Mouse (Mus musculus) kidney, postnatal 0 days (tissue): Measurements from ENCODE around the gene Ddx39b. TPM values are rescaled to one million over a fixed set of nuclear protein-coding genes. Genes with fewer than 3 reads are reported as not detected.
A peak's percentile ranks its signal among the peaks of the same experiment; 100 is the strongest.

ENCODE experiments used
- ATAC-seq: fragments of 200-750 bp; cut with Nextera tagmentation; replicated peaks from 2 replicates; pipeline ENCODE4 v1.8.0; 2017; ENCODE audit warnings: low read depth, moderate number of reproducible peaks, moderate TSS enrichment, moderate library complexity; ENCODE audit not compliant: low FRiP score
- DNase-seq: peaks from one replicate; pipeline ENCODE4 v3.0.0-alpha.2; 2016; ENCODE audit warnings: low spot score
- H3K27ac ChIP-seq: fragments of 300-500 bp; sonication (generic); 2 replicates; pipeline ENCODE4 v1.5.1; 2014; ENCODE audit warnings: mild to moderate bottlenecking
- H3K27me3 ChIP-seq: fragments of 300-500 bp; sonication (generic); 2 replicates; pipeline ENCODE4 v1.6.1; 2014; ENCODE audit warnings: low read length, mixed read lengths; ENCODE audit not compliant: insufficient read depth
- H3K36me3 ChIP-seq: fragments of 300-500 bp; sonication (generic); 2 replicates; pipeline ENCODE4 v1.6.1; 2014; ENCODE audit warnings: low read length, mixed read lengths; ENCODE audit not compliant: insufficient read depth
- H3K4me1 ChIP-seq: fragments of 300-500 bp; sonication (generic); replicated peaks from 2 replicates; pipeline ENCODE4 v1.6.1; 2014; ENCODE audit warnings: antibody characterized with exemption, low read length, mixed read lengths; ENCODE audit not compliant: insufficient read depth
- H3K4me2 ChIP-seq: fragments of 300-500 bp; sonication (generic); 2 replicates; pipeline ENCODE4 v1.6.1; 2014; ENCODE audit warnings: mild to moderate bottlenecking, low read length, moderate library complexity, mixed read lengths
- H3K4me3 ChIP-seq: fragments of 300-500 bp; sonication (generic); replicated peaks from 2 replicates; pipeline ENCODE4 v1.5.1; 2014; ENCODE audit warnings: low read depth, low read length
- H3K9ac ChIP-seq: fragments of 300-500 bp; sonication (generic); 2 replicates; pipeline ENCODE4 v1.6.1; 2014; ENCODE audit warnings: low read depth, low read length
- H3K9me3 ChIP-seq: fragments of 300-500 bp; sonication (generic); replicated peaks from 2 replicates; pipeline ENCODE4 v1.6.1; 2016; ENCODE audit warnings: low read length, inconsistent platforms, mixed read lengths
- CTCF ChIP-seq: IDR thresholded peaks from 2 replicates; pipeline ENCODE4 v1.5.1; 2016; ENCODE audit warnings: antibody characterized with exemption, low read depth, mild to moderate bottlenecking, moderate library complexity
- WGBS: fragments of 180-500 bp; shearing (Covaris S2); extraction: QIAGEN DNeasy Blood & Tissue Kit; methylation state at CpG from one replicate; pipeline ENCODE4 v1.1.7; 2014; 5-methylcytosine and 5-hydroxymethylcytosine counted together
- polyA plus RNA-seq: library from polyadenylated mRNA; unstranded; fragments of >200 nt; fragmentation: Nextera tagmentation; extraction: Ambion mirVana; gene quantifications from 2 replicates; pipeline ENCODE4 v1.2.1, GENCODE M21; 2015

Ddx39b gene
- polyA plus RNA-seq, 1 experiment from 2014 or later: 303 TPM

DNA sequence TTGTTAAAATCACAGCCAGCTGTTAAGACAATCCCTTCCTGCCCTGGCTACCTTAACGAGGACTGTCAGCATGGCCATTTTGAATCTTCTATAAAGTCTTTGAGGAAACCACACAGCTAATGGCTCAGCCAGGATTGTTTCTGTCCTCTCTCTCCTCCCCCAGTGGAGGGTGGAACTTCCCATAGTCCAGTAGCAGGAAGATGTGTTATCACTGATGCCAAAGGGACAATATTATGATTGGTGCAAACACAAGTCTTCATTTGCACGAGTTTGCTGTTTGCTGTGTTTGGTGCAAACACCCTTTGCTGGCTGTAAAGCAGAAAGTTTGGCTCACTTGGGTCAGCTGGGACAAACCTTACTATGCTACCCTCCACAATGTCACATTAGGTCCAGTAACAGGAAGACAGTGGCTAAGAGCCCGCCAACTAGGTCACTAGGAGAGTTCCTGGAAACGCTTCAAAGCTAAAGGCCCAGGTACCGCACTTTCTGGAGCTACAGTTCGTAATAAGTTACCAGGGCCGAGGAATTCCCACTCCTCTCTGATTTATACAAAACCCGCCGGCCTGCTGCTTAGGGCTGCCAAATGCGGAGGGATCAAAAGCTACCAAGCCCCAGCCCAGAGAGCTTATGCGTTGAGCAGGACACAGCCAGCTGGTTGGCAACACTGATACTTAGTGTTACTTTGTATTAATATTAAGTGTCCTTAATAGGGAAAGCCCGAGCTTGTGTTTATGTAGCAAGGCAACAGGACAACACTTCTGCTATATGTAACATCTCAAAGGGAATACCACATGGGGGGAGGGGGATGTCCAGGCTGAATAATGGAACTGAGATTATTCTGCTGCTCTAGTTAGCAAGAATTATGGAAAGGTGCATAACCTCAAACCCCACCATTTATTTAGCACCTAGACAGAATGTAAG is 902 bp upstream of the Ddx39b start:
- H3K4me2 ChIP-seq: peak overlapping the region; percentile 84
- peaks cover 14% of the 10 kb centered on the region for H3K36me3 ChIP-seq
- H3K27ac ChIP-seq: peak overlapping the region; percentile 100
- peaks cover 25% of the 10 kb centered on the region for H3K4me1 ChIP-seq
- WGBS: 21% methylated on average over 12 of the region's 12 CpGs
- peak; percentile 1; the same call in 1 of the 2 replicates for ATAC-seq
- H3K27me3 ChIP-seq: no peaks in the 10 kb centered on the region
- peak overlapping the region; percentile 97 for H3K4me3 ChIP-seq
- H3K9me3 ChIP-seq: no peaks in the 10 kb centered on the region
- peak; percentile 39 for DNase-seq
- no peak for TF ChIP-seq CTCF
- H3K9ac ChIP-seq: peak overlapping the region; percentile 100

- no peaks in the 10 kb centered on the region for H3K9me3 ChIP-seq
- DNase-seq (peak; percentile 82), ATAC-seq (peak; percentile 37)
- H3K27me3 ChIP-seq: no peaks in the 10 kb centered on the region
- H3K36me3 ChIP-seq: peaks cover 27% of the 10 kb centered on the region
- WGBS: under 1% methylated on average over 55 of the region's 55 CpGs
- peak overlapping the region; percentile 97 for H3K4me3 ChIP-seq
- peak overlapping the region; percentile 84 for H3K4me2 ChIP-seq
- peak overlapping the region; percentile 100 for H3K27ac ChIP-seq
- H3K9ac ChIP-seq: peak overlapping the region; percentile 100
- peaks cover 25% of the 10 kb centered on the region for H3K4me1 ChIP-seq
- no peak; the same call in 1 of the 2 replicates for TF ChIP-seq CTCF
These were observed 732 bp downstream of the Ddx39b start for GRCm38 (mm10) chr17:35242015-35242941.

GRCm38 (mm10) chr17:35243086-35243485 is 1.5 kb downstream of the Ddx39b start:
- TF ChIP-seq CTCF: peak; percentile 42
- peak overlapping the region; percentile 100 for H3K27ac ChIP-seq
- H3K9ac ChIP-seq: peak overlapping the region; percentile 100
- H3K4me2 ChIP-seq: peak overlapping the region; percentile 84
- H3K36me3 ChIP-seq: peaks cover 34% of the 10 kb centered on the region
- peak overlapping the region; percentile 97 for H3K4me3 ChIP-seq
- peaks cover 25% of the 10 kb centered on the region for H3K4me1 ChIP-seq
- H3K9me3 ChIP-seq: no peaks in the 10 kb centered on the region
- WGBS: 2% methylated on average over 16 of the region's 16 CpGs
- peak; percentile 76 for DNase-seq
- no peak for ATAC-seq
- H3K27me3 ChIP-seq: no peaks in the 10 kb centered on the region

- no peak for TF ChIP-seq CTCF
- H3K4me2 ChIP-seq: peak overlapping the region; percentile 84
- H3K9ac ChIP-seq: 0 out of 2 replicates have a peak overlapping the region, but pooled peaks have one; percentile 100
- peaks cover 25% of the 10 kb centered on the region for H3K4me1 ChIP-seq
- no peaks in the 10 kb centered on the region for H3K27me3 ChIP-seq
- H3K9me3 ChIP-seq: no peaks in the 10 kb centered on the region
- ATAC-seq: no peak
- 32% methylated on average over 2 of the region's 2 CpGs for WGBS
- peaks cover 51% of the 10 kb centered on the region for H3K36me3 ChIP-seq
- peak overlapping the region; percentile 100; the same call in 1 of the 2 replicates for H3K27ac ChIP-seq
- no peak overlapping the region for H3K4me3 ChIP-seq
- no peak for DNase-seq
These were observed 3.5 kb downstream of the Ddx39b start for GRCm38 (mm10) chr17:35244999-35245398.

DNA sequence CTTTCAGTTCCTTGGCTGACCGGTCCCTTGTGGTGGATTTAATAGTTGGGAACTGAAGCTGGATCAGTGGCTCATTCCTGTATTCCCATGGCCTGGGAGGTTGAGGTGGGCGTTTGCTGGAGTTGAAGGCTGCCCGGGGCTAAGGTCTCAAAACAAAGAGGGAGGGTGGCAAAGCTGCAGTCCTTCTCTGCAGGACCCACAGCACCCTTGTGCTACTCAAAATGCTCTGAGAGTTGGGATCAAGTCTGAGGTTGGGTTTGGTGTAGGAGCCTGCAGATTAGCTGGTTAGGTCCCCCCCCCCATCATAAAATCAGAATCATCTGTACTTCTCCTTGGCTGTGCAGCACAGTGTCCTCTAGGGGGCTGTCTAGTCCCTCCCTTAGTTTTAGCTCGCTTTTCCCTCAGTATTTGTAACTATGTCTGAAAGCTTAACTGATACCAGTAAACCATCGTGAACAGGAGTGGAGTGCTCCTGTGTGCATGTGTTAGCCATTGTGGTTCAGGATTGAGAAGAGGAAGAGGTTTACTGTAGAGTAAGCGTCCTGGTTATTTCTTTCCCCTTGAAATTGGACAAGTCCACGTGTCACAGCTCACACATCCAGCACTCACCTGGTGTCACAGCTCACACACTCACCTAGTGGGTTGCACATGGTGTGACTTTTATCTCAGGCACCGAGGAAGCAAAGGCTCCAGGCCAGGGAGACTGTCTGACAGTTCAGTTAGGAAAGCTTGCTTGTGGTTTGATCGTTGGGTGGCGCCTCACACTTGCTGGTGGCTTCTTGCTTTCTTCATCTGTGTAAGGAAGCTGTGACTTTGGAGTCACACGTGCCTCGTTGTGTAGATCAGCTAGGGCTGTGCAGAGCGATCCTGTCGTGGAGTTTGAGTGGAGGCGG is 4.4 kb downstream of the Ddx39b start:
- 66% methylated on average over 15 of the region's 15 CpGs for WGBS
- DNase-seq (peak; percentile 81), ATAC-seq (no peak)
- Histone ChIP-seq H3K4me2 (peak overlapping the region; percentile 9; the same call in 1 of the 2 replicates), H3K27me3 (no peaks in the 10 kb centered on the region), H3K4me3 (no peak overlapping the region), H3K27ac (no peak overlapping the region; the same call in 1 of the 2 replicates), H3K9ac (no peak overlapping the region), H3K9me3 (no peaks in the 10 kb centered on the region), H3K4me1 (peaks cover 17% of the 10 kb centered on the region), H3K36me3 (peaks cover 61% of the 10 kb centered on the region)
- peak; percentile 70 for TF ChIP-seq CTCF
